Mouse (Mus musculus) MEL (cell line): ENCODE measurements around the gene Anxa9.
A peak's percentile ranks its signal among the peaks of the same experiment; 100 is the strongest.

Source experiments
- CTCF ChIP-seq, 3 experiments: IDR thresholded peaks in 2 of 3; conservative IDR thresholded peaks in 1 of 3; 2 replicates each; pipeline ENCODE4 v1.5.1; 2011 to 2012; ENCODE audit warnings: low read length in 3 of 3, low read depth in 2 of 3, mild to moderate bottlenecking in 2 of 3, improper control_type of control experiment in 1 of 3, inconsistent platforms in 1 of 3, mixed read lengths in 1 of 3, moderate library complexity in 1 of 3; ENCODE audit not compliant: control insufficient read depth in 1 of 3, insufficient read depth in 1 of 3, poor library complexity in 1 of 3, severe bottlenecking in 1 of 3
- E2F4 ChIP-seq: IDR thresholded peaks from 2 replicates; pipeline ENCODE4 v1.6.1; 2011; ENCODE audit warnings: low read depth, low read length, improper control_type of control experiment, borderline replicate concordance
- GATA1 ChIP-seq: IDR thresholded peaks from 2 replicates; pipeline ENCODE4 v1.6.1; 2011; ENCODE audit warnings: low read depth, low read length, improper control_type of control experiment
- MAFK ChIP-seq: IDR thresholded peaks from 2 replicates; pipeline ENCODE4 v1.6.1; 2011; ENCODE audit warnings: low read depth, mild to moderate bottlenecking, low read length, improper control_type of control experiment, borderline replicate concordance
- MEF2A ChIP-seq: IDR thresholded peaks from 2 replicates; pipeline ENCODE4 v1.6.1; 2014; ENCODE audit warnings: low read depth, mild to moderate bottlenecking, inconsistent platforms, low read length, improper control_type of control experiment; ENCODE audit not compliant: poor library complexity, insufficient replicate concordance, severe bottlenecking; ENCODE audit errors: extremely low read depth
- NELFE ChIP-seq: IDR thresholded peaks from 2 replicates; pipeline ENCODE4 v1.6.1; 2011; ENCODE audit warnings: low read depth, low read length, improper control_type of control experiment
- POLR2A ChIP-seq, 2 experiments: IDR thresholded peaks; 2 replicates each; pipeline ENCODE4 v1.6.1; 2011 to 2012; ENCODE audit warnings: low read length in 2 of 2, mild to moderate bottlenecking in 2 of 2, control low read depth in 1 of 2, improper control_type of control experiment in 1 of 2, low read depth in 1 of 2, moderate library complexity in 1 of 2; ENCODE audit not compliant: control insufficient read depth in 1 of 2, insufficient read depth in 1 of 2, poor library complexity in 1 of 2
- RAD21 ChIP-seq: IDR thresholded peaks from 2 replicates; pipeline ENCODE4 v1.6.1; 2011; ENCODE audit warnings: mild to moderate bottlenecking, low read depth, low read length, improper control_type of control experiment
- TAL1 ChIP-seq: IDR thresholded peaks from 2 replicates; pipeline ENCODE4 v1.6.1; 2012; ENCODE audit warnings: mild to moderate bottlenecking, inconsistent platforms, low read length, moderate library complexity, mixed read lengths
- TCF12 ChIP-seq: IDR thresholded peaks from 2 replicates; pipeline ENCODE4 v1.6.1; 2014; ENCODE audit warnings: low read depth, mild to moderate bottlenecking, inconsistent platforms, low read length, improper control_type of control experiment, moderate library complexity
- USF1 ChIP-seq: IDR thresholded peaks from 2 replicates; pipeline ENCODE4 v1.6.1; 2014; ENCODE audit warnings: low read depth, mild to moderate bottlenecking, inconsistent platforms, low read length, improper control_type of control experiment, moderate library complexity
- USF2 ChIP-seq, 2 experiments: IDR thresholded peaks; 2 replicates each; pipeline ENCODE4 v1.6.1; 2011 to 2012; ENCODE audit warnings: improper control_type of control experiment in 2 of 2, low read length in 2 of 2, borderline replicate concordance in 1 of 2, inconsistent platforms in 1 of 2, low read depth in 1 of 2, mild to moderate bottlenecking in 1 of 2; ENCODE audit not compliant: insufficient read depth in 1 of 2

GRCm38 (mm10) chr3:95284501-95285281 is 22.3 kb downstream of the Anxa9 start:
- TF ChIP-seq TAL1, result no peak
- peak; percentile 45; the same call in 1 of the 2 replicates for TF ChIP-seq GATA1
- TF ChIP-seq POLR2A (IDR thresholded peaks at IDR 0.05; ENCODE audit: control insufficient read depth in 1 of 2, insufficient read depth in 1 of 2, low read depth in 1 of 2, low read length in 2 of 2, poor library complexity in 1 of 2), result no peak
- no peak for TF ChIP-seq CTCF (IDR thresholded peaks at IDR 0.05 in 2 of 3, conservative IDR thresholded peaks at IDR 0.05 in 1 of 3; ENCODE audit: control insufficient read depth in 1 of 3, insufficient read depth in 1 of 3, low read depth in 2 of 3, low read length in 3 of 3, poor library complexity in 1 of 3, severe bottlenecking in 1 of 3)
- TF ChIP-seq TCF12, result no peak
- TF ChIP-seq USF1, result no peak
- TF ChIP-seq NELFE, result no peak
- no peak for TF ChIP-seq RAD21
- no peak for TF ChIP-seq MEF2A
- TF ChIP-seq MAFK, result no peak
- TF ChIP-seq USF2 (IDR thresholded peaks at IDR 0.05; ENCODE audit: borderline replicate concordance in 1 of 2, insufficient read depth in 1 of 2, low read depth in 1 of 2, low read length in 2 of 2), result no peak
- no peak for TF ChIP-seq E2F4
